Mouse (Mus musculus): ENCODE data around the gene Nxph3. TPM values are rescaled to one million over a fixed set of nuclear protein-coding genes. Genes with fewer than 3 reads are reported as not detected.

Nxph3 gene
- 0.22 and 0.69 TPM in 2 replicates for polyA plus RNA-seq (2014; fragmentation: Nextera tagmentation; extraction: Ambion mirVana)

- Histone ChIP-seq H3K9me3 (ENCODE audit: control insufficient read depth, low read length) (no peaks in the 10 kb centered on the region), H3K27ac (ENCODE audit: low read depth, low read length) (no peak within 1 kb of the TSS), H3K27me3 (ENCODE audit: control insufficient read depth, insufficient read depth, low read length) (peaks cover 38% of the 10 kb centered on the region), H3K4me2 (replicated peaks; ENCODE audit: low read depth, low read length) (peak within 1 kb of the TSS; percentile 97), H3K36me3 (ENCODE audit: control insufficient read depth, insufficient read depth, low read length) (no peaks in the 10 kb centered on the region), H3K4me3 (ENCODE audit: low read depth, low read length) (peak within 1 kb of the TSS; percentile 51), H3K4me1 (replicated peaks; ENCODE audit: control insufficient read depth, insufficient read depth, low read length) (peaks cover 20% of the 10 kb centered on the region), H3K9ac (ENCODE audit: low read depth, low read length) (peak within 1 kb of the TSS; percentile 54)
- peak; percentile 39; the same call in 1 of the 2 replicates for ATAC-seq (ENCODE audit: low FRiP score)
- 1% methylated on average over 46 of the region's 66 CpGs for WGBS
- DNase-seq (ENCODE audit: low spot score), result peak; percentile 79
These were observed at the start of gene Nxph3 for GRCm38 (mm10) chr11:95514298-95514861. Gene Nxph3, minus strand, starts transcription at chr11:95514570.

DNA sequence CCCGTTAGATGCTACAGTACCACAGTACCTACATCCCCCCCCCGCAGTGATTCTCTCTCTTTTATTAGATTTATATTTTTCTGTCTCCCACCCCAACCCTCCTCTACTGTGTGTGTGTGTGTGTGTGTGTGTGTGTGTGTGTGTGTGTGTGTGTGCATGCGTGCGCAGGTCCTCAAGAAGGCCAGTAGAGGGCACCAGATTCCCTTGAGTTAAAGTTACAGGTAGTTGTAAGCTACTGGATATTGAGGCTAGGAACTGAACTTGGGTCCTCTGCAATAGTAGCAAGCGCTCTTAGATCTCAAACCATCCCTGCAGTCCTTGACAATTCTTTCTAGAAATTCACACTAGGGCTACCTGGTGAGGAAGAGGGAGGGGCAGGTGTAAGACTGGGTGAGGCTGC, 49.5 kb upstream of the Nxph3 start:
- Histone ChIP-seq H3K9ac (ENCODE audit: low read depth, low read length) (no peak overlapping the region), H3K27ac (ENCODE audit: low read depth, low read length) (no peak overlapping the region), H3K4me2 (replicated peaks; ENCODE audit: low read depth, low read length) (no peak overlapping the region), H3K4me1 (replicated peaks; ENCODE audit: control insufficient read depth, insufficient read depth, low read length) (no peaks in the 10 kb centered on the region), H3K9me3 (ENCODE audit: control insufficient read depth, low read length) (no peaks in the 10 kb centered on the region), H3K36me3 (ENCODE audit: control insufficient read depth, insufficient read depth, low read length) (no peaks in the 10 kb centered on the region), H3K4me3 (ENCODE audit: low read depth, low read length) (no peak overlapping the region), H3K27me3 (ENCODE audit: control insufficient read depth, insufficient read depth, low read length) (no peaks in the 10 kb centered on the region)
- ATAC-seq (ENCODE audit: low FRiP score), result no peak
- WGBS, result 95% methylated on average over 5 of the region's 5 CpGs
- DNase-seq (ENCODE audit: low spot score), result no peak

DNA sequence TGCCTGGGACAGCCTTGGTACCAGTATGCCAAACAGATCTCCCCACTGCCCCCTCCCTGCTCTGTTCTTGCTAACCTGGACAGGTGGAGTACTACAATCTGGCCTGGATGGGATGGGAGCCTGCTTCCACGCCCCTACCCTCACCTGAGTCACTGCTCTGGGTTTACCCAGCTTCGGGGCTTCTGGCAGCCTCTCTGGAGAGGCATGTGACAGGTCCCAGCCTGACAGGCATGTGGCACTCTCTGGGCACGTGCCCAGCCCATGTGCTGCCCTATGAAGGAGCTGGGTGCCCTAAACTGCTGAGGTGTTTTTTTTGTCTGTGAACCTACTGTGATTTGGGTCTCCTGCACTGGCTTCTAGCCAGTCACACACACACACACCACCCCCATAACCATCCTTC, 46.4 kb upstream of the Nxph3 start:
- Histone ChIP-seq H3K27me3 (ENCODE audit: control insufficient read depth, insufficient read depth, low read length) (no peaks in the 10 kb centered on the region), H3K9ac (ENCODE audit: low read depth, low read length) (no peak overlapping the region), H3K36me3 (ENCODE audit: control insufficient read depth, insufficient read depth, low read length) (no peaks in the 10 kb centered on the region), H3K4me3 (ENCODE audit: low read depth, low read length) (no peak overlapping the region), H3K9me3 (ENCODE audit: control insufficient read depth, low read length) (no peaks in the 10 kb centered on the region), H3K4me1 (replicated peaks; ENCODE audit: control insufficient read depth, insufficient read depth, low read length) (no peaks in the 10 kb centered on the region), H3K4me2 (replicated peaks; ENCODE audit: low read depth, low read length) (no peak overlapping the region), H3K27ac (ENCODE audit: low read depth, low read length) (no peak overlapping the region)
- no peak for DNase-seq (ENCODE audit: low spot score)
- ATAC-seq (ENCODE audit: low FRiP score), result no peak
- 56% methylated on average over 3 of the region's 3 CpGs for WGBS

DNA sequence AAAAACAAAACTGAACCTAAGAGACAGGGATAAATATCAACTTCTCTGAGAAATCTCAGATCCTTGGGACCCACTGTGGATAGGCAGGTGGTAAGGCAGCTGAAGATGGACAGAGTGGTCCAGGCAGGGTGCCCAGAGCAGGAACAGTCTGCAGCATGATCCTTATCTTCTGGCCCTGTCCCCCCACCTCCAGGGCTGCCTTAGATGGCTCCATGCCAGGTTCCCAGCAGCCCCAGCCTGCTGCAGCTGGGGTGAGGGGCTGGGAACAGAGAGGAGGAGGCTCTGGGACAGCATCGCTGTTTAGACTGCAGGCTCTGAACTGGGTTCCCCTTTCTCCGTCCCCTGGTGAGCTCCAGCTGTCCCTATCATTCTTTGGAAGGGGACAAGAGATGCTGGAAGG, 45.4 kb upstream of the Nxph3 start:
- Histone ChIP-seq H3K4me3 (ENCODE audit: low read depth, low read length) (no peak overlapping the region), H3K4me2 (replicated peaks; ENCODE audit: low read depth, low read length) (no peak overlapping the region), H3K4me1 (replicated peaks; ENCODE audit: control insufficient read depth, insufficient read depth, low read length) (no peaks in the 10 kb centered on the region), H3K27me3 (ENCODE audit: control insufficient read depth, insufficient read depth, low read length) (no peaks in the 10 kb centered on the region), H3K36me3 (ENCODE audit: control insufficient read depth, insufficient read depth, low read length) (no peaks in the 10 kb centered on the region), H3K9ac (ENCODE audit: low read depth, low read length) (no peak overlapping the region), H3K9me3 (ENCODE audit: control insufficient read depth, low read length) (no peaks in the 10 kb centered on the region), H3K27ac (ENCODE audit: low read depth, low read length) (no peak overlapping the region)
- DNase-seq (ENCODE audit: low spot score), result no peak
- 72% methylated on average over 2 of the region's 2 CpGs for WGBS
- no peak for ATAC-seq (ENCODE audit: low FRiP score)

- no peaks in the 10 kb centered on the region for H3K4me1 ChIP-seq (replicated peaks; ENCODE audit: control insufficient read depth, insufficient read depth, low read length)
- 37% methylated on average over 6 of the region's 6 CpGs for WGBS
- no peak for ATAC-seq (ENCODE audit: low FRiP score)
These were observed 43.3 kb upstream of the Nxph3 start for GRCm38 (mm10) chr11:95557719-95558118.

GRCm38 (mm10) chr11:95557032-95557431, 42.7 kb upstream of the Nxph3 start:
- no peak for DNase-seq (ENCODE audit: low spot score)
- no peak for ATAC-seq (ENCODE audit: low FRiP score)
- 77% methylated on average over 6 of the region's 6 CpGs for WGBS
- H3K27me3 ChIP-seq (ENCODE audit: control insufficient read depth, insufficient read depth, low read length), result no peaks in the 10 kb centered on the region
- no peak overlapping the region for H3K9ac ChIP-seq (ENCODE audit: low read depth, low read length)
- no peaks in the 10 kb centered on the region for H3K36me3 ChIP-seq (ENCODE audit: control insufficient read depth, insufficient read depth, low read length)
- H3K4me1 ChIP-seq (replicated peaks; ENCODE audit: control insufficient read depth, insufficient read depth, low read length), result no peaks in the 10 kb centered on the region
- H3K4me3 ChIP-seq (ENCODE audit: low read depth, low read length), result no peak overlapping the region
- no peak overlapping the region for H3K27ac ChIP-seq (ENCODE audit: low read depth, low read length)
- no peak overlapping the region for H3K4me2 ChIP-seq (replicated peaks; ENCODE audit: low read depth, low read length)
- no peaks in the 10 kb centered on the region for H3K9me3 ChIP-seq (ENCODE audit: control insufficient read depth, low read length)

More at GRCm38 (mm10) chr11:95557719-95558118, 43.3 kb upstream of the Nxph3 start:
- DNase-seq (ENCODE audit: low spot score), result no peak
- Histone ChIP-seq H3K27me3 (ENCODE audit: control insufficient read depth, insufficient read depth, low read length) (no peaks in the 10 kb centered on the region), H3K4me2 (replicated peaks; ENCODE audit: low read depth, low read length) (no peak overlapping the region), H3K27ac (ENCODE audit: low read depth, low read length) (no peak overlapping the region), H3K4me3 (ENCODE audit: low read depth, low read length) (no peak overlapping the region), H3K9ac (ENCODE audit: low read depth, low read length) (no peak overlapping the region), H3K36me3 (ENCODE audit: control insufficient read depth, insufficient read depth, low read length) (no peaks in the 10 kb centered on the region), H3K9me3 (ENCODE audit: control insufficient read depth, low read length) (no peaks in the 10 kb centered on the region)

- no peak for ATAC-seq (ENCODE audit: low FRiP score)
- Histone ChIP-seq H3K27ac (ENCODE audit: low read depth, low read length) (no peak overlapping the region), H3K4me3 (ENCODE audit: low read depth, low read length) (no peak overlapping the region), H3K4me2 (replicated peaks; ENCODE audit: low read depth, low read length) (no peak overlapping the region), H3K27me3 (ENCODE audit: control insufficient read depth, insufficient read depth, low read length) (no peaks in the 10 kb centered on the region), H3K9me3 (ENCODE audit: control insufficient read depth, low read length) (no peaks in the 10 kb centered on the region), H3K9ac (ENCODE audit: low read depth, low read length) (no peak overlapping the region), H3K36me3 (ENCODE audit: control insufficient read depth, insufficient read depth, low read length) (no peaks in the 10 kb centered on the region), H3K4me1 (replicated peaks; ENCODE audit: control insufficient read depth, insufficient read depth, low read length) (no peaks in the 10 kb centered on the region)
- WGBS, result 61% methylated on average over 8 of the region's 8 CpGs
- no peak for DNase-seq (ENCODE audit: low spot score)
These were observed 40.9 kb upstream of the Nxph3 start for GRCm38 (mm10) chr11:95555279-95555678.

DNA sequence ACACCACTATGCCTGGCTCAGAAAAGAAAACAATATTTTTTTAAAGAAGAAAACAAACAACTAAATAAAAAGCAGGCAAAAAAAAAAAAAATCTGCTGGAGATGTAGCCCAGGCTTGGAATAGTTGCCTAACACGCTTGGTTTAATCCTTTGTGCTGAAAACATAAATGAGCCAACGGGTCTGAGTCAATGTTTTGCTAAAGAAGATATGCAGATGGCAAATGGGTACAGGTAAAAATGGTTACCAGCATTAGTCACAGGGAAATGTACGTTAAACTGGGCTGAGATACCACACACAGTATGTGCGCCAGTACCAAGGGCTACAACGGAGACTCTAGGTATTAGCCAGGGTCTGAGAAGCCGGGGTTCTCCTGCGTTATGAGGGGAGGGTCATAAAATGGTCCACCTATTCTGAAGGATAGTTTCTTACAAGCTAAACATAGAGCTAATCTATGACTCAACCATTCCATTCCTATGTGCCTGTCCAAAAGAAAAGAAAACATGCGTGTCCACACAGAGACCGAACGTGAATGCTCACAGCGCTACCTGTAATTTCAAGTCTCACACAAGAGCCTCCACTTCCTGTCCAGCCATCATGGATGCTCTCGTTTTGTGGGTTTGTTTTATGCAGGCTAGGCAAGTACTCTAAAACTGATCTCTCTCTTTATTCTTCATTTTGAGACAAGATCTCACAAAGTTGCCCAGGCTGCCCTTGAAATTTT, 36.1 kb upstream of the Nxph3 start:
- Histone ChIP-seq H3K4me3 (ENCODE audit: low read depth, low read length) (no peak overlapping the region), H3K4me1 (replicated peaks; ENCODE audit: control insufficient read depth, insufficient read depth, low read length) (no peaks in the 10 kb centered on the region), H3K27ac (ENCODE audit: low read depth, low read length) (no peak overlapping the region), H3K9me3 (ENCODE audit: control insufficient read depth, low read length) (no peaks in the 10 kb centered on the region), H3K4me2 (replicated peaks; ENCODE audit: low read depth, low read length) (no peak overlapping the region), H3K9ac (ENCODE audit: low read depth, low read length) (no peak overlapping the region), H3K27me3 (ENCODE audit: control insufficient read depth, insufficient read depth, low read length) (no peaks in the 10 kb centered on the region), H3K36me3 (ENCODE audit: control insufficient read depth, insufficient read depth, low read length) (no peaks in the 10 kb centered on the region)
- ATAC-seq (ENCODE audit: low FRiP score) (no peak), DNase-seq (ENCODE audit: low spot score) (no peak)
- 87% methylated on average over 12 of the region's 12 CpGs for WGBS
